Mouse (Mus musculus): ENCODE measurements around the gene Ube2a.

The Ube2a gene

GRCm38 (mm10) chrX:36873765-36874164 lies at the start of gene Ube2a, which contains the start of gene C330007P06Rik:
Gene Ube2a (plus strand): TSS chrX:36873900.
Gene C330007P06Rik (minus strand): TSS chrX:36874111.
- DNase-seq (ENCODE audit: inconsistent age in 2 of 2, low spot score in 1 of 2), result no peak

- no peak for DNase-seq (ENCODE audit: inconsistent age in 2 of 2, low spot score in 1 of 2)
These were observed 49.6 kb upstream of the Ube2a start for GRCm38 (mm10) chrX:36823932-36824711.

GRCm38 (mm10) chrX:36825032-36825431 lies 48.7 kb upstream of the Ube2a start:
- DNase-seq (ENCODE audit: inconsistent age in 2 of 2, low spot score in 1 of 2), result peak in 1 of 2 experiments; percentile 48

GRCm38 (mm10) chrX:36826873-36827272 lies 46.8 kb upstream of the Ube2a start:
- no peak for DNase-seq (ENCODE audit: inconsistent age in 2 of 2, low spot score in 1 of 2)

GRCm38 (mm10) chrX:36830271-36830670 lies 43.4 kb upstream of the Ube2a start:
- peak; percentile 77 to 89 for DNase-seq (ENCODE audit: inconsistent age in 2 of 2, low spot score in 1 of 2)

GRCm38 (mm10) chrX:36831632-36832031 lies 42.1 kb upstream of the Ube2a start:
- DNase-seq (ENCODE audit: inconsistent age in 2 of 2, low spot score in 1 of 2), result no peak

GRCm38 (mm10) chrX:36833397-36834084 lies 40.2 kb upstream of the Ube2a start:
- DNase-seq (ENCODE audit: inconsistent age in 2 of 2, low spot score in 1 of 2), result peak; percentile 50 to 90

- no peak for DNase-seq (ENCODE audit: inconsistent age in 2 of 2, low spot score in 1 of 2)
These were observed 36.5 kb upstream of the Ube2a start for GRCm38 (mm10) chrX:36837069-36837676.

- peak; percentile 35 to 57 for DNase-seq (ENCODE audit: inconsistent age in 2 of 2, low spot score in 1 of 2)
These were observed 34.3 kb upstream of the Ube2a start for GRCm38 (mm10) chrX:36839391-36839790.

- no peak for DNase-seq (ENCODE audit: inconsistent age in 2 of 2, low spot score in 1 of 2)
These were observed 32.0 kb upstream of the Ube2a start for GRCm38 (mm10) chrX:36841698-36842097.

- peak in 1 of 2 experiments; percentile 74 for DNase-seq (ENCODE audit: inconsistent age in 2 of 2, low spot score in 1 of 2)
These were observed 30.2 kb upstream of the Ube2a start for GRCm38 (mm10) chrX:36843346-36843990.

- DNase-seq (ENCODE audit: inconsistent age in 2 of 2, low spot score in 1 of 2), result no peak
These were observed 26.5 kb upstream of the Ube2a start for GRCm38 (mm10) chrX:36847152-36847551.

GRCm38 (mm10) chrX:36852631-36853030 lies 21.1 kb upstream of the Ube2a start:
- DNase-seq (ENCODE audit: inconsistent age in 2 of 2, low spot score in 1 of 2), result no peak

GRCm38 (mm10) chrX:36863766-36864608 lies 9.7 kb upstream of the Ube2a start:
- peak; percentile 82 to 94 for DNase-seq (ENCODE audit: inconsistent age in 2 of 2, low spot score in 1 of 2)

GRCm38 (mm10) chrX:36864609-36865328 lies 8.9 kb upstream of the Ube2a start:
- DNase-seq (ENCODE audit: inconsistent age in 2 of 2, low spot score in 1 of 2), result no peak

- no peak for DNase-seq (ENCODE audit: inconsistent age in 2 of 2, low spot score in 1 of 2)
These were observed 3.3 kb upstream of the Ube2a start for GRCm38 (mm10) chrX:36870372-36870771.

GRCm38 (mm10) chrX:36874178-36874696 lies 537 bp downstream of the Ube2a start:
- peak; percentile 87 to 96 for DNase-seq (ENCODE audit: inconsistent age in 2 of 2, low spot score in 1 of 2)

- DNase-seq (ENCODE audit: inconsistent age in 2 of 2, low spot score in 1 of 2), result no peak
These were observed 1.0 kb downstream of the Ube2a start for GRCm38 (mm10) chrX:36874704-36875128.

GRCm38 (mm10) chrX:36884719-36885118 lies 11.0 kb downstream of the Ube2a start:
- DNase-seq (ENCODE audit: inconsistent age in 2 of 2, low spot score in 1 of 2), result no peak

Data from adrenal gland, adult (tissue).